In genomic region chr3:17661987-17662386, GRCm38 (mm10) we compare ENCODE assay signal across 35 mouse cellular contexts.
"Had no signal": no experiment of that assay in that cellular context is flagged by ENCODE, and none has a peak within 500 bp of the region (broad histone marks: within the 10 kb centered on the region; RNA-seq: fewer than 3 reads in every experiment).

No protein-coding gene starts in this region.

- H3K27ac ChIP-seq: heart, embryonic 13.5 days; heart, embryonic 15.5 days; hindbrain, embryonic 10.5 days; hindbrain, embryonic 12.5 days; hindbrain, embryonic 13.5 days; hindbrain, embryonic 14.5 days; hindbrain, embryonic 15.5 days; hindbrain, postnatal 0 days; intestine, embryonic 15.5 days; kidney, embryonic 15.5 days; kidney, postnatal 0 days; layer of hippocampus, adult 2 months; left cerebral cortex, adult 2 months had no signal

- H3K4me1 ChIP-seq: heart, embryonic 12.5 days; heart, embryonic 13.5 days; heart, embryonic 15.5 days; hindbrain, embryonic 10.5 days; hindbrain, embryonic 12.5 days; hindbrain, embryonic 13.5 days; hindbrain, embryonic 15.5 days; intestine, embryonic 15.5 days; kidney, embryonic 15.5 days had no signal

- H3K36me3 ChIP-seq: heart, embryonic 12.5 days; heart, embryonic 13.5 days; heart, embryonic 15.5 days; hindbrain, embryonic 12.5 days; hindbrain, embryonic 13.5 days; hindbrain, embryonic 15.5 days; intestine, embryonic 15.5 days; kidney, embryonic 15.5 days had no signal

- H3K27me3 ChIP-seq: heart, embryonic 12.5 days; heart, embryonic 13.5 days; heart, embryonic 15.5 days; hindbrain, embryonic 12.5 days; hindbrain, embryonic 13.5 days; hindbrain, embryonic 15.5 days; intestine, embryonic 15.5 days; kidney, embryonic 15.5 days had no signal

- ATAC-seq: hindbrain, embryonic 16.5 days; hindbrain, postnatal 0 days; inflammation-experienced regulatory T-cells, adult 6 months; intestine, embryonic 15.5 days; intestine, embryonic 16.5 days; intestine, postnatal 0 days had no signal

- H3K4me3 ChIP-seq: heart, embryonic 12.5 days; heart, embryonic 13.5 days; heart, embryonic 15.5 days; hindbrain, embryonic 10.5 days; hindbrain, embryonic 12.5 days; hindbrain, embryonic 13.5 days; hindbrain, embryonic 15.5 days; intestine, embryonic 15.5 days; kidney, embryonic 15.5 days; layer of hippocampus, adult 2 months; left cerebral cortex, adult 2 months had no signal

- H3K9me3 ChIP-seq: heart, embryonic 12.5 days; heart, embryonic 13.5 days; heart, embryonic 15.5 days; hindbrain, embryonic 10.5 days; hindbrain, embryonic 12.5 days; hindbrain, embryonic 13.5 days; hindbrain, embryonic 15.5 days; intestine, embryonic 15.5 days; kidney, embryonic 15.5 days had no signal

- H3K9ac ChIP-seq: heart, embryonic 12.5 days; heart, embryonic 13.5 days; heart, embryonic 15.5 days; hindbrain, embryonic 12.5 days; hindbrain, embryonic 13.5 days; hindbrain, embryonic 14.5 days; hindbrain, embryonic 15.5 days; intestine, embryonic 15.5 days; kidney, embryonic 15.5 days had no signal

- DNase-seq: heart, postnatal 10 days; heart, postnatal 14 days; heart, postnatal 36 days; heart, postnatal 4 days; kidney, adult 11 months; kidney, adult 18-20 months; kidney, adult 2 months; kidney, adult 8-10 months; kidney, adult 9 months; kidney, postnatal 10 days; kidney, postnatal 14 days; kidney, postnatal 25 days; kidney, postnatal 36 days; kidney, postnatal 4 days; layer of hippocampus, adult 9-11 months; layer of hippocampus, postnatal 36 days had no signal

- H3K4me2 ChIP-seq: heart, embryonic 11.5 days; heart, embryonic 12.5 days; heart, embryonic 13.5 days; heart, embryonic 15.5 days; hindbrain, embryonic 12.5 days; hindbrain, embryonic 13.5 days; hindbrain, embryonic 14.5 days; hindbrain, embryonic 15.5 days; intestine, embryonic 15.5 days; kidney, embryonic 15.5 days had no signal
